Mouse (Mus musculus) central nervous system, embryonic 11.5 days (tissue): ENCODE data around the gene Slc31a2. TPM values are rescaled to one million over a fixed set of nuclear protein-coding genes. Genes with fewer than 3 reads are reported as not detected.

ENCODE experiments used
- polyA plus RNA-seq: library from polyadenylated mRNA; depleted of rRNA; stranded (reverse); fragments of >200 nt; gene quantifications from 2 replicates; pipeline ENCODE4 v1.2.3, GENCODE M21; 2012; rRNA removed

Gene Slc31a2
- 6.0 and 9.1 TPM in 2 replicates for polyA plus RNA-seq

DNA sequence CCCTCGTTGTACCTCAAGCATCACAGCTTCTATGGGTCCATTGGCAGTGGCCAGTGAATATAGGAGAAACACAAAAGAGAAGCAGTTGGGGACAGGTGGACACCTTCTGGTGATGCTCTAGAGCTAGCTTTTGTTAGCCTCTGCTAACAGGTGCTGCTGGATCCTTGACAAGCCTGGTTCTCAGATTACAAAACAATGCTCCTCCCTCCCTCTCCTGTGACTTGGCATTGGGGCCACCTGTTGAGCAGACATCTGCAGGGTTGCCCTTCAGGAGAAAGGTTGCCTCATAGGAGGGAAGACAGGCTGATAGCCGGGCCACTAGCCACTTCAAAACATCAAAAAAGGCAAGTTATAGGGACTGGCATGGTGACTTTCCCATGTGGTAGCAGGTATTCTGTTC is at the start of gene Slc31a2:
Gene Slc31a2, plus strand, starts transcription at position 287 of the 400 bp plus-strand sequence.

DNA sequence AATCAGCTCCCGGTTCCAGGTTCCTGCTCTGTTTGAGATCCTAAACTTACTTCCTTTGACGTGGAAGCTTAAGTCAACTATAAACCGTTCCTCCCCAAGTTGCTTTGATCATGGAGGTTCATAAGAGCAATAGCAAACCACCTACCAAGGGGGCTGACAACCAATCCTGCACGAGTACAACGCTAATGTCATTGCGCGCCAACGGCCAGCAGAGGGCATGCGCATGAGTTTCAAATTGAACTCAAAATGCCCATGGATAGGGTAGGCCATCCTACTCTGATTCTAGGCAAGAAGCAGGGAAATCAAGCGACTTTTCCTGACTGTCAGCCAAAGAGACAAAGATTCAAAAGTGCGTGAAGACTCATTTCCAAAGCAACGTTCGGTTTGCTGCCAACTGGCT is 31.6 kb upstream of the Slc31a2 start, which contains the start of gene Zfp37:
Gene Zfp37, minus strand, starts transcription at position 279 of the 400 bp plus-strand sequence.

Other genes starting within 250 kb of the Slc31a2 start
- gene Mup20, start 208.4 kb upstream of the Slc31a2 start, polyA plus RNA-seq: not detected in 2 replicates
- gene Mup3, start 175.2 kb upstream of the Slc31a2 start, polyA plus RNA-seq: not detected in 2 replicates
- not detected in 2 replicates for gene Mup21, start 111.7 kb upstream of the Slc31a2 start, polyA plus RNA-seq
- 12.4 and 17.8 TPM in 2 replicates for gene Zfp37, start 31.5 kb upstream of the Slc31a2 start, polyA plus RNA-seq
- gene Fkbp15, start 98.0 kb downstream of the Slc31a2 start, polyA plus RNA-seq: 17.1 and 18.6 TPM in 2 replicates
- gene Slc31a1, start 98.2 kb downstream of the Slc31a2 start, polyA plus RNA-seq: 22.4 and 33.2 TPM in 2 replicates
- 151 and 169 TPM in 2 replicates for gene Cdc26, start 146.1 kb downstream of the Slc31a2 start, polyA plus RNA-seq
- gene Prpf4, start 146.2 kb downstream of the Slc31a2 start, polyA plus RNA-seq: 22.7 and 31.9 TPM in 2 replicates
- 0.16 and 0.23 TPM in 2 replicates for gene Rnf183, start 172.7 kb downstream of the Slc31a2 start, polyA plus RNA-seq
- gene Wdr31, start 208.3 kb downstream of the Slc31a2 start, polyA plus RNA-seq: 6.3 and 7.4 TPM in 2 replicates
- gene Bspry, start 217.5 kb downstream of the Slc31a2 start, polyA plus RNA-seq: 0.49 and 0.78 TPM in 2 replicates
- 5.4 and 5.7 TPM in 2 replicates for gene Hdhd3, start 240.9 kb downstream of the Slc31a2 start, polyA plus RNA-seq